Mouse (Mus musculus): ENCODE results near the gene Abcb1b. TPM values are rescaled to one million over a fixed set of nuclear protein-coding genes. Genes with fewer than 3 reads are reported as not detected.

Abcb1b gene
- polyA plus RNA-seq, 1 experiment from 2014 or later: 0.99 TPM

GRCm38 (mm10) chr5:8894641-8895490 is 96.9 kb downstream of the Abcb1b start:
- TF ChIP-seq CTCF (IDR thresholded peaks at IDR 0.05; ENCODE audit: low read depth) (no peak), EP300 (IDR thresholded peaks at IDR 0.05; ENCODE audit: low read depth) (peak; percentile 99)
- peak overlapping the region; percentile 79 for H3K4me2 ChIP-seq (ENCODE audit: low read depth, low read length)
- H3K9me3 ChIP-seq (ENCODE audit: low read length): no peaks in the 10 kb centered on the region; the same call in 1 of the 2 replicates
- peak overlapping the region; percentile 90 for H3K4me3 ChIP-seq (ENCODE audit: low read depth, low read length)
- H3K4me1 ChIP-seq (ENCODE audit: insufficient read depth): peaks cover 29% of the 10 kb centered on the region
- WGBS (ENCODE audit: insufficient replicate concordance): 34% methylated on average over 15 of the region's 15 CpGs
- DNase-seq (peak; percentile 55), ATAC-seq (peak; percentile 60)
- no peaks in the 10 kb centered on the region for H3K27me3 ChIP-seq (ENCODE audit: insufficient read depth, low read length)
- peak overlapping the region; percentile 91 for H3K9ac ChIP-seq (replicated peaks)
- H3K36me3 ChIP-seq (replicated peaks; ENCODE audit: insufficient read depth, low read length): peaks cover 11% of the 10 kb centered on the region
- peak overlapping the region; percentile 93 for H3K27ac ChIP-seq (ENCODE audit: low read depth)

GRCm38 (mm10) chr5:8896198-8896597 is 98.3 kb downstream of the Abcb1b start:
- Histone ChIP-seq H3K4me2 (ENCODE audit: low read depth, low read length) (peak overlapping the region; percentile 79), H3K27ac (ENCODE audit: low read depth) (no peak overlapping the region), H3K27me3 (ENCODE audit: insufficient read depth, low read length) (no peaks in the 10 kb centered on the region), H3K4me3 (ENCODE audit: low read depth, low read length) (peak overlapping the region; percentile 90), H3K4me1 (ENCODE audit: insufficient read depth) (peaks cover 29% of the 10 kb centered on the region), H3K9me3 (ENCODE audit: low read length) (no peaks in the 10 kb centered on the region), H3K9ac (replicated peaks) (no peak overlapping the region), H3K36me3 (replicated peaks; ENCODE audit: insufficient read depth, low read length) (peaks cover 23% of the 10 kb centered on the region)
- 61% methylated on average over 1 of the region's 1 CpGs for WGBS (ENCODE audit: insufficient replicate concordance)
- no peak for TF ChIP-seq EP300 (IDR thresholded peaks at IDR 0.05; ENCODE audit: low read depth)
- no peak for TF ChIP-seq CTCF (IDR thresholded peaks at IDR 0.05; ENCODE audit: low read depth)
- DNase-seq (no peak), ATAC-seq (no peak)

- DNase-seq (no peak), ATAC-seq (no peak)
- 76% methylated on average over 3 of the region's 3 CpGs for WGBS (ENCODE audit: insufficient replicate concordance)
- Histone ChIP-seq H3K9ac (replicated peaks) (no peak overlapping the region), H3K9me3 (ENCODE audit: low read length) (no peaks in the 10 kb centered on the region), H3K4me1 (ENCODE audit: insufficient read depth) (peaks cover 16% of the 10 kb centered on the region), H3K4me2 (ENCODE audit: low read depth, low read length) (no peak overlapping the region), H3K27ac (ENCODE audit: low read depth) (peak overlapping the region; percentile 65), H3K36me3 (replicated peaks; ENCODE audit: insufficient read depth, low read length) (peaks cover 29% of the 10 kb centered on the region), H3K27me3 (ENCODE audit: insufficient read depth, low read length) (no peaks in the 10 kb centered on the region), H3K4me3 (ENCODE audit: low read depth, low read length) (no peak overlapping the region)
- TF ChIP-seq CTCF (IDR thresholded peaks at IDR 0.05; ENCODE audit: low read depth) (no peak), EP300 (IDR thresholded peaks at IDR 0.05; ENCODE audit: low read depth) (no peak)
Observed at GRCm38 (mm10) chr5:8898246-8898645, 100.3 kb downstream of the Abcb1b start.

GRCm38 (mm10) chr5:8901001-8901400 is 103.1 kb downstream of the Abcb1b start:
- 70% methylated on average over 1 of the region's 1 CpGs for WGBS (ENCODE audit: insufficient replicate concordance)
- H3K4me3 ChIP-seq (ENCODE audit: low read depth, low read length): no peak overlapping the region
- H3K9me3 ChIP-seq (ENCODE audit: low read length): no peaks in the 10 kb centered on the region
- peaks cover 46% of the 10 kb centered on the region for H3K36me3 ChIP-seq (replicated peaks; ENCODE audit: insufficient read depth, low read length)
- no peak overlapping the region for H3K4me2 ChIP-seq (ENCODE audit: low read depth, low read length)
- no peak overlapping the region for H3K9ac ChIP-seq (replicated peaks)
- peaks cover 15% of the 10 kb centered on the region for H3K4me1 ChIP-seq (ENCODE audit: insufficient read depth)
- no peak overlapping the region for H3K27ac ChIP-seq (ENCODE audit: low read depth)
- ATAC-seq: no peak
- DNase-seq: no peak
- H3K27me3 ChIP-seq (ENCODE audit: insufficient read depth, low read length): no peaks in the 10 kb centered on the region
- no peak for TF ChIP-seq CTCF (IDR thresholded peaks at IDR 0.05; ENCODE audit: low read depth)
- TF ChIP-seq EP300 (IDR thresholded peaks at IDR 0.05; ENCODE audit: low read depth): no peak

- Histone ChIP-seq H3K9me3 (ENCODE audit: low read length) (no peaks in the 10 kb centered on the region), H3K36me3 (replicated peaks; ENCODE audit: insufficient read depth, low read length) (peaks cover 49% of the 10 kb centered on the region), H3K27me3 (ENCODE audit: insufficient read depth, low read length) (no peaks in the 10 kb centered on the region), H3K4me2 (ENCODE audit: low read depth, low read length) (no peak overlapping the region), H3K4me3 (ENCODE audit: low read depth, low read length) (no peak overlapping the region), H3K27ac (ENCODE audit: low read depth) (peak overlapping the region; percentile 89), H3K9ac (replicated peaks) (no peak overlapping the region), H3K4me1 (ENCODE audit: insufficient read depth) (peaks cover 11% of the 10 kb centered on the region)
- peak; percentile 64 for ATAC-seq
- TF ChIP-seq EP300 (IDR thresholded peaks at IDR 0.05; ENCODE audit: low read depth) (no peak), CTCF (IDR thresholded peaks at IDR 0.05; ENCODE audit: low read depth) (no peak)
- DNase-seq: no peak
- 69% methylated on average over 6 of the region's 6 CpGs for WGBS (ENCODE audit: insufficient replicate concordance)
Observed at GRCm38 (mm10) chr5:8902141-8902817, 104.3 kb downstream of the Abcb1b start.

- H3K4me3 ChIP-seq (ENCODE audit: low read depth, low read length): no peak overlapping the region
- H3K9ac ChIP-seq (replicated peaks): 0 out of 2 replicates have a peak overlapping the region, but pooled peaks have one; percentile 22
- no peak for TF ChIP-seq CTCF (IDR thresholded peaks at IDR 0.05; ENCODE audit: low read depth)
- TF ChIP-seq EP300 (IDR thresholded peaks at IDR 0.05; ENCODE audit: low read depth): peak; percentile 27; the same call in 1 of the 2 replicates
- peaks cover 7% of the 10 kb centered on the region; the same call in 1 of the 2 replicates for H3K4me1 ChIP-seq (ENCODE audit: insufficient read depth)
- no peaks in the 10 kb centered on the region for H3K9me3 ChIP-seq (ENCODE audit: low read length)
- 66% methylated on average over 6 of the region's 6 CpGs for WGBS (ENCODE audit: insufficient replicate concordance)
- peak; percentile 89 for ATAC-seq
- H3K36me3 ChIP-seq (replicated peaks; ENCODE audit: insufficient read depth, low read length): peaks cover 54% of the 10 kb centered on the region
- 0 out of 2 replicates have a peak overlapping the region, but pooled peaks have one; percentile 10 for H3K4me2 ChIP-seq (ENCODE audit: low read depth, low read length)
- peak overlapping the region; percentile 89 for H3K27ac ChIP-seq (ENCODE audit: low read depth)
- no peaks in the 10 kb centered on the region for H3K27me3 ChIP-seq (ENCODE audit: insufficient read depth, low read length)
- DNase-seq: peak; percentile 26
Observed at GRCm38 (mm10) chr5:8904539-8904938, 106.6 kb downstream of the Abcb1b start.

Measured in liver, postnatal 0 days (tissue).